Mouse (Mus musculus): ENCODE measurements at regions not wholly inside any gene's neighbourhood (a gene's known extent, or its start where the extent isn't known, plus 50 kb on each side); places are given as distances from the start of the nearest gene placed in this dataset.

GRCm38 (mm10) chr8:25463532-25463931 lies 639.4 kb upstream of the Adam5 start:
- DNase-seq (ENCODE audit: low read depth, low spot score): peak; percentile 77

DNA sequence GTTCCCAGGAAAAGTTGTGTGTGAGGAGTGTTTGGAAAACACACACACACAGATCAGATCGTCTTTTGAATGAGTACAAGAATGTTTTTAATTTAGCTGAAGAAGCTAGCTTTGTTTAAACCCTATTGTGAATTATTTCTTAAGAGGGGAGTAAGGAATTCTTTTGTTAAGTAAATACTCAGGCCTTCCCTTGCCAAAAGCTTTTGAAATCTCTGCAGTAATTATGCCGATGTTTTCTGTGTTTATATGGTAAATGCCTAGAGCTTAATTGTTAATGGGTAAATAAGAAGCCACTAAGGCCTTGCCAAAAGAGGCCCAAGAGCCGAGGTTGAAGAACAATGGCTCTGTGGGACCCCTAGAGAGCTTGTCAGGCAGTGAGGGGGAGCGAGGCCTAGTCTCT lies 638.3 kb upstream of the Adam5 start:
- DNase-seq (ENCODE audit: low read depth, low spot score): no peak

DNA sequence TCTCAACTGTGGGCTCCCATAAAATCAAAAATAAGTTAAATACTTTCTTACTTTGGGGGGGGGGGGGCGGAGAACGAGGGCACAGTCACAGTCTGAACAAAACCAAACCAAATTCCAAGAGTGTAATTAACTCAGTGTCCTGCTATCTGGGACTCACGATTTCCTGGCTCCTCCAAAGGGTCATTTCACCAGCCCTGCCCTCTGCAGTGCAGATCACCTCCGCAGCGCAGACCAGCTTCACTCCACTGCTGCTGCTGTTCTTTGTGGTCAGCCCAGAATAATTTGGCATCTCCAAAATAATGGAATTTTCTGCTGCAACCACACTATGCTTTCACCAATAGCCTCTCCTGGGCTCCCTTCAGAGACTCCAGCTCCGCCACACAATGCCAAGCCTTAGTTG lies 631.5 kb upstream of the Adam5 start:
- no peak for DNase-seq (ENCODE audit: low read depth, low spot score)

DNA sequence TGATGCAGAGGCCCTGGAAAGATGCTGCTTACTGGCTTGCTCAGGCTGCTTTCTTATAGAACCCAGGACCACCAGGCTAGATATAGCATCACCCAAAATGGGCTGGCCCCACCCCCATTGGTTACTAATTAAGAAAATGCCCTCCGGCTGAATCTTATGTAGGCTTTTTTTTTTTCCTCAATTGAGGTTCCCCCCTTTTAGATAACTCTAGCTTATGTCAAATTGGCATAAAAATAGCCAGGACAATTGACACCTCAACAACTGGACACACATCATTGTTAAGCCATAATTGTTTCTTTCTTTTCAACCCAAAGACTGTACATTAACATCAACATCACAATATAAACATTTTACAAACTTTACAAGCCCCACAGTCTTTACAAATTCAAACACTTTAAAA lies 630.8 kb upstream of the Adam5 start:
- DNase-seq (ENCODE audit: low read depth, low spot score): no peak

GRCm38 (mm10) chr8:25453826-25454225 lies 629.7 kb upstream of the Adam5 start:
- no peak for DNase-seq (ENCODE audit: low read depth, low spot score)

GRCm38 (mm10) chr8:25450544-25450943 lies 626.4 kb upstream of the Adam5 start:
- no peak for DNase-seq (ENCODE audit: low read depth, low spot score)

- DNase-seq (ENCODE audit: low read depth, low spot score): no peak
Measured at GRCm38 (mm10) chr8:25449590-25449989, 625.4 kb upstream of the Adam5 start.

GRCm38 (mm10) chr8:25447900-25448299 lies 623.7 kb upstream of the Adam5 start:
- DNase-seq (ENCODE audit: low read depth, low spot score): no peak

- DNase-seq (ENCODE audit: low read depth, low spot score): no peak
Measured at GRCm38 (mm10) chr8:25445968-25446367, 621.8 kb upstream of the Adam5 start.

DNA sequence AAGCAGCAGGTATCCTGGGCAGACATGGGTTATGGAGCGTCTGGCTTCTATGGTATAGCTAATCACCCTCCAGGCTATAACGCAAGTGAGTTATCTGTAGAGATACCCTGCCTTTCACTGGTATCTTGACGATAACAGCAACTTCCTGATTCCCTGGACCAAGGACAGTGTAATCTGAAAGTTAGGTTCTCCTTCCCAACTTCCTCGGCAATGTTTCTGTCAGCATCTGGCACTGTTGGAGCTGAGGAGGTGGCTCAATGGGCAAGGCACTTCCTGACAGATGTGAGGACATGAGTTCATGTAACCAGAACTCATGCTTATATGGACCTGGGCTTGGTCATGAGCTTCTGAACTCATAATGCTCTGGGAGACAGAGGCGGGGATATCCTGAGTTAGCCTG lies 620.9 kb upstream of the Adam5 start:
- DNase-seq (ENCODE audit: low read depth, low spot score): no peak

- peak; percentile 54 for DNase-seq (ENCODE audit: low read depth, low spot score)
Measured at GRCm38 (mm10) chr8:25443552-25443951, 619.4 kb upstream of the Adam5 start.

DNA sequence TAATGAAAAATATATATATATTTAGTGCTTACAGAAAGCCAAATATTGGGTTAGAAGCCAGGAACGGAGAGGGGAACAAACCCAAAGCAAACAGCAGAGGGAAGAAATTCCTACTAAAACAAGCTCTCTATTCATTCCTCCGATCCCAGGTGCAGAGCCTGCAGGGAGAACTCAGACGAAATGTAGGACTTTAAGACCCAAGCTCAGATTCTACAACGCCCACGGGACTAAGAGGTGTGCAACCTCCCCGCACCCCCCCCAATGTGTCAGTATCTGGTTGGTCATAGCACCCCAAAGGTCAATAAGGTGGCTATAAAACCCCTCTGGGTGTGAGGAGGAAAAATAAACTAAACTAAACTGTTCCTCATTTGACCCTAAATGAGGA lies 616.9 kb upstream of the Adam5 start:
- no peak for DNase-seq (ENCODE audit: low read depth, low spot score)

DNA sequence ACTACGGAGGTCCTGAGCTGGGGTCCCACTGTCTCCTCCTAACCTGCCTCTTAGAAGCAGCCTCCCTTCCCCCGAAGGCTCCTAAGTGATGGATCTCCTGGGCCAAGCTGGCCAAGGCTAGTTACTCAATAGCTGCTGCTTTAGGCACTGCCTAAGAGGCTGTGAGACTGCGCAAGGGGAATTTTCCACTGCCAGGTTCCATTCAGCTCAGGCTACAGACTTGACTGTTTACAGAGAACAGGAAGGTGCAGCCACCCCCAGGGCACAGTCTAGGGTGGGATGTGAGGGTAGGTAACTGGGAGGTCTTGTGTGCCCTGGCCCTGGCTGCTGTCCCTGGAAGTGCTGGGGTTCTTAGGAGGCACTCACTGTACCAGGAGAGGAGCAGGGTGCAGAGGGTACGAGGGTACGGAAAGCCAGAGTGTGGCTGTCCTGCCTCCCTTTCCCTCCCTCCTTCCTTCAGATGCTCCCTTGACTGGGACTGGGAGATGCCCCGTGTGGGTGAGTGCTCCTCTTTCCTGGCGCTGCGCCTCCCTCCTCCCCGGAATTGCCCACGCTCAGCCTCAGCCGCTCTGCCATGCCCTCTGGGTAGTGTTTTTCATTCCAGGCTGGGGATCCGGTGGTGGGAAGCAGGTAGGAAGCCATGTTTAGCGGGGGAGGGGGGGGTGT lies 616.4 kb upstream of the Adam5 start:
- peak; percentile 93 for DNase-seq (ENCODE audit: low read depth, low spot score)

DNA sequence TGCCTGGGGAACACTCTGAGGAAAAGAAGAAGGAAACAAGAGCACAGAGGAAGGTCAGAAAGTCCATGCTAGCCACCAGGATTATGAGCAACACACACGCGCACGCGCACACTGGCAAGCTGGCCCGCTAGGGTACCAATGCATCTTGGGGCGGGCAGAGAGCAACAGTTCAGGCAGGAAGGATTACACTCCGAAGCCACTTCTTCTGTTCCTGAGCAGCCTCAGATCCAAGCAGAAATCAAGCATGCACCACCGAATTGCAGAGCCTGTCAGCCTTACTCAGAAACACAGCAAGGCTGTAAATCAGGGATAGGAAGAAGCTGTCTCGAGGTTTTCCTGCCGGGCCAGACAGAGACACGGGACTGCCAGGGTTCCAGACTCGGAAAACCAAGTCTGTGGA lies 615.8 kb upstream of the Adam5 start:
- peak; percentile 50 for DNase-seq (ENCODE audit: low read depth, low spot score)

GRCm38 (mm10) chr8:25438021-25438620 lies 614.0 kb upstream of the Adam5 start:
- peak; percentile 62 for DNase-seq (ENCODE audit: low read depth, low spot score)

- no peak for DNase-seq (ENCODE audit: low read depth, low spot score)
Measured at GRCm38 (mm10) chr8:25437178-25437577, 613.0 kb upstream of the Adam5 start.

GRCm38 (mm10) chr8:25430552-25430951 lies 606.4 kb upstream of the Adam5 start:
- DNase-seq (ENCODE audit: low read depth, low spot score): no peak

DNA sequence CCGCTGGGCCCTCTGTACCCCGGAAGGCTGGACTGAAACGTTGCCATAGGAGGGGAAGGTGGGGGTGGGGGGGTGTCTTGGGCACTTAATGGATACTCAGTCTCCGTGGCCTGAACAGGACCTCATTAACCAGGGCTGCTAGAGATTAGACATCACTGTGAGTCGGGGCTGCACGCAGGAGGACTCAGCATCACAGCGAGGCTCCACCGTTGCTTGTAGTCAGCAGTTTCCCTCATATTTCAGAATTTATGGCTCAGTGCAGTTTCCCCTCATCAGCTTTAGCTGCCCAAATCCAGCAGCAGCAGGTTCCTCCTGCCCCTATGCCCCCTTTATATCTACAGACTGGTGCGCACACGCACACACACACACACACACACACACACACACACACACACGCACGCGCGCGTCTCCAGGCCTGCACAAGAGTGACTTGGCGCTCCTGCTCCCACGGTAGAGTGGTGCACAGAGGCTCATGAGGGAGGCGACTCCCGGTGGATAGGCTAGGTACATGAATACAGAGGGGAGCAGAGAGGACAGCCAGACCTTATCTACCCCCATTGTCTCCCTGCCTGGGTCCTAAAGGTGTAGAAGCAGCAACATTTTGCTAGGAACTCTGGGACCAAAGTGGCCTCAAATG lies 605.8 kb upstream of the Adam5 start:
- DNase-seq (ENCODE audit: low read depth, low spot score): no peak

GRCm38 (mm10) chr8:25428761-25429160 lies 604.6 kb upstream of the Adam5 start:
- no peak for DNase-seq (ENCODE audit: low read depth, low spot score)

GRCm38 (mm10) chr8:25426207-25426606 lies 602.0 kb upstream of the Adam5 start:
- no peak for DNase-seq (ENCODE audit: low read depth, low spot score)

- peak; percentile 98 for DNase-seq (ENCODE audit: low read depth, low spot score)
Measured at GRCm38 (mm10) chr8:25421478-25421877, 597.3 kb upstream of the Adam5 start.

- peak; percentile 41 for DNase-seq (ENCODE audit: low read depth, low spot score)
Measured at GRCm38 (mm10) chr8:25410536-25410935, 586.4 kb upstream of the Adam5 start.

- no peak for DNase-seq (ENCODE audit: low read depth, low spot score)
Measured at GRCm38 (mm10) chr8:25407862-25408261, 583.7 kb upstream of the Adam5 start.
